Mouse (Mus musculus): Measurements from ENCODE around the gene Fam69a. TPM values are rescaled to one million over a fixed set of nuclear protein-coding genes. Genes with fewer than 3 reads are reported as not detected.
"Not testable (repeated sequence)": the region's sequence is repeated elsewhere in the genome, so short reads cannot be mapped to it uniquely, and the experiment has no call there.

Gene Fam69a
- total RNA-seq, 2 experiments from 2014 or later: 11.7 to 12.5 TPM

DNA sequence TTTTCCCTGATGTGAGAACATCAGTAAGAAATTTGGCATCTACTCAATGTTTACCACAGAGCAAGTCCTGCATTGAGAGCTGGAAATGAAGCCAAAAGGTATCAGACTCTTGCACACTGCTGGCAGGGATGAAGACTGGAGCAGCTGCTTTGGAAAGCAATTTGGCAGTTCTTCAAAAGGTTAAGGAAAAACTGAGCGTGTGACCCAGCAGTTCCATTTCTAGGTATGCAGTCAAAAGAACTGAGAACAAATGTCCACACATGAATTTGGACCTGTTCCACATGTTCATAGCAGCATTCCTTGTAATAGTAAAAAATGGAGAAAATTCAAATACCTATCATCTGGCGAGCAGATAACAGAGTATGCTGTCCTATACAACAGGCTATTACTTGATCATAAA is 39.3 kb downstream of the Fam69a start:
- DNase-seq: peak; percentile 71 to 75

DNA sequence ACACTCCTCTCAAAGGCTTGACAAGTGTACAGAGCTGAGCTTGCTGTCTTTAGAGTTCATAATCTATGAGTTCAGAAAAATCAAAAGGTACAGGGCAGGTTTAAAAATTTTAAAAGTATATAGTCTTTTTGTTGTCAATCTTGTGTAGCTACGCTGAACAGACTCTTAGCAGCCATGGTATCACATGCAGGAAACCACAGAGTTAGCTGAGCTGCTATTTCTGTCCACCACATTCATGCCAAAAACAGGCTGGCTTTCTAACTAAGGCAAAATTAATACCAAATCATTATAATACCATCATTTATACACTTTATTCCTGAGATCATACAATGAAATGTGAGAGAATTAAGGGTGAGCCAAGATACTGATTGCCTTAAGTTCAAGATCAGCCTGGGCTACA is 40.4 kb downstream of the Fam69a start:
- no peak for DNase-seq

DNA sequence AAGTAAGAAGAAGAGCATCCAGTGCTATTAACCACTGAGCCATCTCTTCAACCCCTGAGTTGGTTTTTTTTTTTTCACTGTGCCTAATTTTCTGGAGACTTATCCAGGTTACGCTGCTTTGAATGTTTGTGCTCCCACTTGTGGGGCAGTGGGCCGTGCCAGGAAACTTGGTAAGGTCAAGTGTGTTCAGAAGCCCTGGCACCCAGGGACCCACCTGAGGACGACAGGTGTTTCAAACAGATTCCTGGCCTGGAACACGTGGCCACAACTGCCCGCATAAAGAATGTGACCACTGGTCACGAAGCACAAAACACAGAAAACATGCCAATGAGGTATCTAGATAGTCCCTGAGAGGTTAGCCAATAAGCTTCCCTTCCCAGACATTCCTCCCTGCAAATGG is 43.4 kb downstream of the Fam69a start:
- no peak for DNase-seq

DNA sequence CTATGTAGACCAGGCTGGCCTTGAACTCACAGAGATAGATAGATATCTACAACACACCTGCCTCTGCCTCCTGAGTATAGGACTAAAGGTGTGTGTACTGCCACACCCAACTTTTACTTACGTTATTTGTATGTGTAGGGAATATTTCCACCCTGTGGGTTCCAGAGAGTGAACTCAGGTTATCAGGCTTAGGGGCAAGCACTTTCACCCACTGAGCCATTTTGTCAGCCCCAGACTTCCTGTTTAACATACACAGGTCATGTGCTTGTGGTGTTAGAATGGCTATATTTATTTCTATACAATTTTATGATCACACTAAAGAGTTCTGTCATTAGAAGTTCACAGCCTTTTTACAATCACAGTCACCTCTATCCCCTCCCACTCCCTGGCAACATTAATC is 43.9 kb downstream of the Fam69a start:
- DNase-seq: no peak

DNA sequence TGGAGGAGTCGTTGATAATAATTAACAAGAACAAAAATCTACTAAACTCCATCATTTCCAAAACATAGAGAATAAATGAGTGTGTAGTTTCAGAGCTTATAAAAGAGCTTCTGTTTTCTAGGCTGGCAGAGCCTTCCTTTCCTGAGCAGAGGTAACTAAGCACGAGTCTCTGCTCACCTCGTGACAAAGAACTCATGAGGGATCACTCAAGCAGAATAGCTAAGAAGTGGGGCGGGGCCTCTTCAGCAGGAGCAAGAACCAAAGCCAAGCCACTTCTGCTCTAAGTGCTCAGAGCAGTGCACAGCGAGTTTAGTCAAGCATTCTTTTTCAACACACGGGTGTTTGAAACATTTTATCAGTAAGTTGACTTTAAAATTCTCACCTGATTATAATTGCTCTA is 45.7 kb downstream of the Fam69a start:
- DNase-seq: no peak

DNA sequence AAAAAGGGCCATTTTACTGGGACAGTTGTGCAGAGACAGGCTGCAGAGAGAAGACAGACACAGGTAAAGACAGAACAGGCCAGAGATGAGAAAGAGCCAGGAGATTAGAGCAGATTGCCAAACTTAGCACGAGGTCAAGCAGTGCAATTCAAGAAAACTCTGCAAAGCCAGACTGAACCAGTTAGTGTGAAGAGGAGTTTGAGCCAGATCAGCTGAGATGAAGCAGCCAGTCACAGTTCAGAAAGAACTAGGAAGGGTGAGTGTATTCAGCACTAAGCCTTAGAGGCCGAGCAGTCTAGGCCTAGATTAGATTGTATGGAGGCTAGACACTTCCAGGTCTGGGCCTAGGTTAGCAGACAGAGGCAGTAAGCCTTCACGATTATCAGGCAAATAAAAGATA is 47.2 kb downstream of the Fam69a start:
- no peak for DNase-seq

DNA sequence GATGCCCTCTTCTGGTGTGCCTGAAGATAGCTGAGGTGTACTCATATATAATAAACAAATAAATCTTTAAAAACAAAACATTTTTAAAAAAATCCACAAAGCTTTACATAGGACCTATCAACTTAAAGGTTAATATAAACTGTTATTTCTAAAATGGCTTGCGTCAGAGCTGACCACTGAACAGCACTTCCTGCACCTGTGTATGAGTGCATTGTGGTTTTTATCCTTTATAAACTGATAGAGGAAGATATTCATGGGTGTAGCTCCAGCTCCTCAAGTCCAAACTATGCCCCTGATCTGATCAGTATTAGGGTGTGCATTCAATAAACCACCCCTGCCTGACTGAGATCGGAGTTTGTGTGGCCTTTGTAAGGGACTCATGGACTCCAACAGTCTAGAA is 48.0 kb downstream of the Fam69a start:
- DNase-seq: no peak

DNA sequence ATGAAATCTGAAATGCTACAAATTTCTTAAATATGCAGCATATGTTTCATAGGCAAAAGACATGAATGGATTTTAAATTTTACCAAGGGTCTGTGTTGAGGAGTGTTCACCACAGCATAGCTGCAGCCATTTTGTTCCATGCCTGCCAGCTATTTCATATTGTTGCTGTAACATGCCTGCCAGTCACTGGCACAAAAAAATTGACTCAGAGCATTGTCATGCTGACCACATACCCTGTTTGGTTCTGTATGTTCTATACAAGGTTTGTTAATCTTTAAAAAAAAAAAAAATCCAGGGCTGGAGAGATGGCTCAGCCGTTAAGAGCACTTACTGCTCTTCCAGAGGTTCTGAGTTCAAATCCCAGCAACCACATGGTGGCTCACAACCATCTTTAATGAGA is 48.4 kb downstream of the Fam69a start:
- not testable (repeated sequence) for DNase-seq

DNA sequence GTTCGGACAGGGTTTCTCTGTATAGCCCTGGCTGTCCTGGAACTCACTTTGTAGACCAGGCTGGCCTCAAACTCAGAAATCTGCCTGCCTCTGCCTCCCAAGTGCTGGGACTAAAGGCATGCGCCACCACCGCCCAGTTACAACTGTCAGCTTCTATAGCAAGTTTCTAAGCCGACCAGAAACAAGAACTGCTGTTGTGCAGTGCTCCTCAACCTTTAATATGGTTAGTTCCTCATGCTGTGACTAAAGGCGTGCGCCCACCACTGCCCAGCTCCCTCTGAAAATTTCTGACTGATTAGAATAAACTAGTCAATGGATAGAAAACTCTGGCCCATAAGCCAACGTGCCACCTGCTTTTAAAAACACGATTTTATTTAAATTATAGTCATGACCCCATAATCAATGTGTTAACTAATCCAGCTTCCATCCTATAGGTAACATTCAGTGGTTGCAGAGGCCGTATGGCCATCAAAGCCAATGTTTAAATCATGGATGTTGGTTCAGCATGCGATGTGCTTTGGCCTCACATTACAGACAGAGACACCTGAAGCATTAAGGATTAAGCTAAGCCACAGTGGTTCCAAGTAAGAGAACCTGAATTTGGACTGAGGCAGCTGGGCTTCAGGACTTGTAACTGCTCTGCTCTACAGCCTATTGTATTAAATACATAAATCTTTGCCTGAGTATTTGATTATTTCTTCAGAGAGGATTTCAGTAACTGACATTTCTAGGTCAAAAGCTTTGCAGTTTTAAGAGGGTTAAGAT is 50.1 kb downstream of the Fam69a start:
- DNase-seq: no peak

DNA sequence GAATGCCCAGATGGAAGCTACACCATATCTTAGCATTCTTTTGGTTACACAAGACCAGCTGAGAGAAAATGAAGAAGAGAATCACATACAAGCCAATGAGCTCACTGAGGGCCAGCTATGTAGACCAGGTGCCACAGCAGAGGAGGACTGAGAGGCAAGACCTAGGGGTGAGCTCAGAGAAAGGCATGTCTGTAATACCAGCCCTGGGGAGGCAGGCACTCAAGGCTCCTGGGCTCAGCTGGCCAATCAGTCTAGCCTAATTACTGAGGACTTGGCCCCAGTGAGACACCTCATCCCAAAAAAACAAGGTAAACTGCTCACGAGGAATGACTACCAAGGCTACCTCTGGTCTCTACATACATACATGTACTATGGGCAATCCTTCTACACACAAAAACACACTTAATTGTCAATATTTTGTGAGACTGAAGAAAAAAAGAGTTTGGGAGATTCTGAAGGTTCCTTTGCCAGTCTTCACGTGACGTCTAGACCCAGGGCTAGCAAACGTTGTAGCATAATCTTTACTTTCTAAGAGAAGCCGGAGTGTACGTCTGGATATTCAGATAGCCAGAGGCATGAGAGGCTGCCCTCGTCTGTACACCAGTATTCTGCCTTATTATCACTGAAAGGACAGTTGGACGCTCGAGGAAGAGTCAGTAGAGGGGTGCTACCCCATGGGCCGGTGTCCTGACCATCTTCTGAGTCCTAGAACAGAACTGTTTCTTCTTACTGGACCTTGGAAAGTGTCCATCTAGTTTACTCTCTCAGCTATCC is 51.9 kb downstream of the Fam69a start:
- DNase-seq: no peak

DNA sequence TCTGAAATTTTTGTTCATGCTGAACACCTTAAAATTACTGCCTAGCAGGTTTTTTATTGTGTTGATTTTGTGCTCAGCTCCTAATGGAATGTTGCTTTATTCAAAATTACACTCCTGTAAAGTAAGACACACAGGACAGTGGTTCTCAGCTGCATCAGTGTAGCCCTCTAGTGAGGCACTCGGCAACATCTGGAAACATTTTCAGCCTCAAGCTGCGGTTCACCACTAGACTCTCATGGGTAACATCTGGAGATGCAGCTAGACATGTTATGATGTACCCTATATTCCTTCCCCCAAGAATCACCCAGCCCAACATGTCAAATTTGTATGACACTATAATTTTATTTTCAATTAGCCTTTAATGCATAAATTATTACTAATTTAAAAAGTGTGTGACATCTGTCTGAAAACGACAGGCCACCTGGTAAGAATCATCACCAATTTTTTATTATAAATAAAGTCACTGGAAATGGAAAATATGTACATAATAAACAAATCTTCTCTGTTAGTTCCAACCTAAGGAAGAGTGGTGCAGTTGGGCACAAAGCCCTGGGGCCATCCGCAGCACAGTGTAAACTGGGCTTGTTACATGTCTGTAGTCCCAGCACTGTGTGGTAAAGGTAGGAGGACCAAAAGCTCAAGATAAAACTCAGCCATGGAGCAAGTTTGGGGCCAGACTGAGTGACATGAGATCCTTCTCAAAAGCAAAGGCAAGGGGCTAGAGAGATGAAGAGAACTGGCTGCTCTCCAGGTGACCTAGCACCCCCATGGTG is 53.5 kb downstream of the Fam69a start:
- DNase-seq: no peak

DNA sequence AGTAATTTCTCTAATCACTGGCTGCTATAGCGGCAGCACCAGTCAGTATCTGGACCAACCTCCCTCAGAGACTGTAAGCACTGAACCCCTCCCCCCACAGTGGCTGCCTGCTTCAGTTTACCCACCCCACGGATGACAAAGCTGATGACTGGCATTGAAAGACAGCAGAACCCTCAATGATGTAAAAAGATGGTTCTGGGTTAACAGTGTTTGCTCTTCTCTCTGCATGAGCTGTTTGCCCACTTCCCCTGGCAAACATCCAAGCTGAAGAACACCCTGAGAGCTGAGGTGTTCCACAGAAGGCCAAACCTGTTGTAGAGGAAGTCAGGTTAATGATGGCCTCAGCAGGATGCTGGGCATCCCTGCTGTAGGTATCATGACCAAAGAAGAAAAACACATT is 54.3 kb downstream of the Fam69a start:
- peak in 1 of 2 experiments; percentile 30 for DNase-seq

DNA sequence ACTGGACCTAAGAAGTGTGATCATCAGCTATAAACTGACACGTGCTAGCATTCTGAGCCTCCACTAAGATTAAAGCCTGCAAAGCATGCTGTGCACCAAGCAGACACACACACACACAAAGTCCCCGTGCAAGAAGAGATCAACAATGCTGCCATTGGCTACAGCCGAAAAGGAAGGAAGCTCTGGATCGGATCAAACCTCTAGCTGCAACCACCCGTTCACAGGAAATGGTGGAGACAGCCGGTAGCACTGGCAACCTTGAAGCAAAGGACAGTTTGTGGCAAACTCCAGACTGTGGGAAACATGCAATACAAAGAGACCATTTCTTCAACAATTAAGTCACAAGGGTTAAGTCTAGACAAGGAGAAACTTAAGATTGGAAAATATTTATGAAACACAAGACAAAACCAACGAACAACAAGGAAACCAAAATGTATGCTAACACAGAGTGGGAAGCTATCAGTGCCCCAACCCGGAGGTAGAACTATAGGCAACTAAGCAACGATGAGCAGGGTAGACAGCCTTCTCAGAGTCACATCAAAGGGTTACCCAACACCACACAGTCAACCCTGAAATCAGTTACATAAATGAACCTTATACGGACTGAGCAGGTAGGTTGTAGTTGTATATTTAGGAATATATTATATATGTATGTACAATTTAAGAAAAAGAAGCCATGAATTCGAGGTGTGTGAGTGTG is 60.2 kb downstream of the Fam69a start:
- DNase-seq: peak in 1 of 2 experiments; percentile 18

DNA sequence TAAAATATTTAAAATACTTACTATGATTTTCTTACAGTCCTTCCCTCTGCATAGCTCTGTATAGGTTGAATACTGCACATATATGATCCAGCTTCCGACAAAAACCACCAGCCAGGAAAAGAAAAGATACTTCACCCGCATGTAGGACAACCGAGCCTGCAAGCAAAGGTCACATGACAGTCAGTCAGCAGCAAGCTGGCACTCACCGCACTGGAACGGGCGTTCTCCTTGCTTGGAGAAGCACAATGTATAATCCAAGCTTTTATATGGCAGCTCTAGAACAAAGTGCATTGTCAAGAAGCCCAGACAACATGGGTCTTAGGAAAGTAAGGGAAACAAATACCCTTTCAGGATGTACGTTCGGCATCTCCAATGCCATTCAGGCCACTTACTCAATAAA is 62.3 kb downstream of the Fam69a start:
- DNase-seq: peak; percentile 35 to 53

DNA sequence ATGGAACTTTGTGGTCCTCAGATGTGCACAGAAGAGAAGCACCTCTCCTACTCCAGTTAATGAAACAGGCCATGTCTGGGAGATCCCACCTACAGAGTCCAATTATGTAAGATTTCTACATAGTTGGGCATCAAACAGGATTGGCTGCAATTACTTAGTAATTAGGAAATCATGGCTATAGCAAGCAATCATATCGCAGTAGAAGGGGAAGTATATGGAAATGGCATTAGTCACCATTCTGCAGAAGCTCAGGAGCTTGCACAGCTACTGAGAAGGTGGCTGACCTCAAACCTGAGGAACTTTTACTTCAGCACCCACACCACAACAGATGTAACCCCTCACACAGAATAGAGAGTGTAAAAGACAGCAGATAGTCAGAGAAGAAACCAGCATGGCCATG is 64.0 kb downstream of the Fam69a start:
- no peak for DNase-seq

DNA sequence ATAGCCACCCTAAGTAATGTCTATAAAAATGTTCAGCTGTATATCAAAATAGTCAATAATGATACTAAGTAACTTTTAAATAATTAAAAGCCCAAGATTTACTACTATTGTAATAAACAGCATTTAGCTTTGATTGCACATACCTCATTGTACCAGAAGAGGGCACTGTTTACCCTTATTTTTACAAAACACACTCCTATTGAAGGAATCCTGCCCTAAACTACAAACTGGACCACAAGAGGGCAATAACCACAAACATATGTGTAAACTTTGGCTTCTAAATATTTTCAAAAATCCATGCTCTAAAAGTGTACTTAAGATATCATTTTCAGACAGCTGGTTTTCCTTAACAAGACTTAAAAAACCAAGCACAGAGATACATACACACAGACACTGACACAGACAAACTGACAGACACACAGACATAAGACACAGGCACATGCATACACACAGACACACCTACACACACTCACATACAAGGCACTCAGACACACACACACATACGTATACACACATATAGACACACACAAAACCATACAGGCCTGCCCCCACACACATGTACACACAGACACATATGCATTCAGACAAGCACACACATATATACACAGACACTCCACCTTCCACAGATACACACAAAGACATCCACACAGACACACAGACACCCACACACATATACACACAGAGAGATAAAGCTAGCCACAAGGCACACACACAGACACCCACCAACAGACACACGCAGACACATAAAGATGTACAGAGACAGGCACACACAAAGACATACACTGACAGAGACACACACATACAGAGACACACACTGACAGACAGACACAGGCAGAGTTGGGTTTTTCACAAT is 65.3 kb downstream of the Fam69a start:
- DNase-seq: peak; percentile 76 to 78

DNA sequence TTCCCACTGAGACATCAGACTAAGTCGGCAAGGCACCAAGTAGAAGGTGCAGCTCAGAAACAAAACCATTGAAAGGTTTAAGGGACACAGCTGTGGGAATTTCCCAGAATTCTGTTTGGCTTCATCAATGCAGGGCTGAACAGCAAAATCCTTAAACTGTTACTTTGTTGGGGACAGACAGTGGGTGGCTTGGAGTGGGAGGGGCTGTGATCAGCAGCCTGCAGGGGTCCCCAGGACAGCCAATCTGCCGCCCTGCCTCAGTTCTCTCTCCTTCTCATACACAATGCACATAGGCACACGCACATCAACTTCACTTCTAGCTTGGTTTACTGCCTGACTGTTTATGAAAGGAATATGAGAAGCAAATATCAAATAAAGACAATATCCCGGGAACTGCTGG is 71.6 kb downstream of the Fam69a start:
- DNase-seq: no peak

DNA sequence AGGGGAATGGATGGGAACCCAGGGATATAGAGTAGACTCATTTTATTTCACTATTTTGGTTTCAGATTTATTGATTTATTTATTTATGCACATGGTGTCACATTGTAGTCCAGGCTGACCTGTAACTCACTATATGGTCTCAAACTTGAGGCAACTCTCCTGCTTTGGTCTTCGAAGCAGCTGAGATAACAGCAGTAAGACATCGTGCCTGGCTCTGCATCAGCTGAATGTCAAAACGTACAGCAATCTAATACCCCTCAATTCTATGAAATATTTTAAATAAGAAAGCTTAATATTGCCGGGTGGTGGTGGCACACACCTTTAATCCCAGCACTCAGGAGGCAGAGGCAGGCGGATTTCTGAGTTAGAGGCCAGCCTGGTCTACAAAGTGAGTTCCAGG is 75.9 kb downstream of the Fam69a start:
- no peak for DNase-seq

DNA sequence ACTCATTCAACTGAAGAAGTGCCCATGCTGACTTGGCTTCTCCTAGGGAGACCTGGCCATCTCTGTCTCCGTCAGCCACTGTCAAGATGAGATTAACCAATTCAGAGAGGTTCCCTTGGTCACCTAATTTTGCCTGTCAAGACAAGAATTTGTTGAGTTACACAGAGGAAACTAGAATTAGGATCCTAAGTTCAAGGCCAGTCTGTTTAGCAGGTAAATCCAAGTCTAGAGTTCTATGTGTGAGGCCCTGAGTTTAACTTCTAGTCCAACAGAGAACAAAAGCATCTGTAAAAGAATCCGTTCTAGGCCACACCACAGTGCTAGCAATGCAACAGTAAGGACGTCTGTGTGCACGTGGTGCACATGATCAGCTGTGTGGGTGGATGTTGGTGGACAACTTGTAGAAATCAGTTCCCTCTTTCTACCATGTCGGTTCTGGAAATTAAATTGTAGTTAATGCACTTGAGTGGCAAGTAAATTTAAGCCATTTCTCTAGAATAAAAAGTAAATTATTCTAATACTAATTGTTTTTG is 76.7 kb downstream of the Fam69a start:
- DNase-seq: no peak

DNA sequence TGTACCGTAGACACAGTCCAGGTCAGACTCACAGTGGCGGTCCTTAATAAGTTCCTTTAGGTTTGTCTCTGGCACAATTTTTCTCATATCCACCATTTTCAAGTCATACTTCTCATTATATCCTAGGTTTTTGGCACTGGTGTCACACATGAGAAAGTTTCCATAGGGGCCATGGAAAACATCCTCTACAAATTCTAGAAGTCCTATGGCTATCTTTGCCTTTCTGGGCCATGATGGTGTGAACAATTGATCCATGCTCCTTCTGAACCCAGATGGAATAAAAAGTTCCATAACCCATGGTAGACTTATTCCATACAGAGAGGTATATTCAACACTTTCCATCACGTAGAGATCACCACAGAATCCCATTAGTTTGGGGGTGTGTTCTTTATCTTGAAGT is 77.2 kb downstream of the Fam69a start:
- DNase-seq: no peak

DNA sequence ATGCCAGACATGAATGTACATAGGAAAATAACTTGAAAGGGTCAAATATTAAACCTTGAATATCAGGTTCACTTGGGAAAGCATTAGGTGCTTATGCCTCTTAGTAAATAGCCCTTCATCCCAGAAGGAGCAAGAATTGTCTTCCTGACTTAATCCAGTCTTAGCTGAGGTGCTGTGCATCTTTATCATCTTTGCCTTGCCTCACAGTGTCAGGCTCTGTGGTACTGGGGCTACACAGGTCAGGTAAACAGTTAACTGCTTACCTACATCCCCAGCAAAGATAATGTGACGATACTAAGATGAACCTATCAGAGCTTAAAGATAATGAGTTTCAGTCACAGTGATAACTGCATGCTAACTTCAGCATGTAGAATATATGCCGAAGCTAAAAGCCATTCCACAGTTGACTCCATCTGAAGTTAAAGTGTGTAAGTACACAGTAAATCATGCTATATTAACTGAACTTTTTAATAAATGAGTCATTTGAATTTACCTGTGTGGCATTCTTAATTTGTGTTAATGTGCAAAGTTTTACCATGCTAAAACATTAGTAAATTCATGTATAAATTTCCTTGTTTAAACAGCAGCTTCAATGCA is 78.3 kb downstream of the Fam69a start:
- no peak for DNase-seq
